Mouse (Mus musculus) ES-Bruce4 (cell line): Measurements from ENCODE around the gene Tmem247. TPM values are rescaled to one million over a fixed set of nuclear protein-coding genes. Genes with fewer than 3 reads are reported as not detected.

Source experiments
- H3K27ac ChIP-seq: 2 replicates; pipeline ENCODE4 v1.5.1; 2012; ENCODE audit warnings: low read length, inconsistent platforms; ENCODE audit not compliant: insufficient read depth
- H3K27me3 ChIP-seq: 2 replicates; pipeline ENCODE4 v1.6.1; 2012; ENCODE audit warnings: mild to moderate bottlenecking, low read length, inconsistent platforms; ENCODE audit not compliant: control insufficient read depth, poor library complexity, insufficient read depth, severe bottlenecking
- H3K36me3 ChIP-seq: 2 replicates; pipeline ENCODE4 v1.6.1; 2012; ENCODE audit warnings: inconsistent platforms, mild to moderate bottlenecking, low read length, moderate library complexity; ENCODE audit not compliant: control insufficient read depth, poor library complexity, insufficient read depth, severe bottlenecking
- H3K4me1 ChIP-seq: one replicate; pipeline ENCODE4 v1.8.1; 2011; ENCODE audit warnings: low read length; ENCODE audit not compliant: control insufficient read depth, insufficient read depth
- H3K4me3 ChIP-seq: 2 replicates; pipeline ENCODE4 v1.5.1; 2011; ENCODE audit warnings: low read depth, mild to moderate bottlenecking, low read length
- H3K9ac ChIP-seq: 2 replicates; pipeline ENCODE4 v1.6.1; 2012; ENCODE audit warnings: low read depth, mild to moderate bottlenecking, inconsistent platforms; ENCODE audit not compliant: poor library complexity, severe bottlenecking
- H3K9me3 ChIP-seq: replicated peaks from 2 replicates; pipeline ENCODE4 v1.6.1; 2012; ENCODE audit warnings: mild to moderate bottlenecking, low read length, inconsistent platforms; ENCODE audit not compliant: control insufficient read depth, poor library complexity, insufficient read depth, severe bottlenecking
- CTCF ChIP-seq: IDR thresholded peaks from one replicate; pipeline ENCODE4 v1.8.1; 2011; ENCODE audit warnings: low read depth, low read length
- EP300 ChIP-seq: IDR thresholded peaks from 2 replicates; pipeline ENCODE4 v1.6.1; 2011; ENCODE audit warnings: low read depth, low read length; ENCODE audit not compliant: insufficient read depth
- POLR2A ChIP-seq: IDR thresholded peaks from one replicate; pipeline ENCODE4 v1.8.1; 2011; ENCODE audit warnings: low read length; ENCODE audit not compliant: insufficient read depth
- polyA plus RNA-seq: library from polyadenylated mRNA; stranded (reverse); fragments of >200 nt; gene quantifications from 2 replicates; pipeline ENCODE4 v1.2.4, GENCODE M21; 2011; ENCODE audit warnings: low read depth; ENCODE audit not compliant: missing spikeins, insufficient read depth, insufficient read length

Gene Tmem247
- polyA plus RNA-seq, 1 experiment, result not detected

- H3K9ac ChIP-seq, result no peak overlapping the region
- no peak for TF ChIP-seq EP300
- H3K4me3 ChIP-seq, result no peak overlapping the region
- no peak overlapping the region for H3K27ac ChIP-seq
- peaks cover 6% of the 10 kb centered on the region for H3K4me1 ChIP-seq
- H3K27me3 ChIP-seq, result no peaks in the 10 kb centered on the region
- H3K9me3 ChIP-seq, result no peaks in the 10 kb centered on the region
- no peaks in the 10 kb centered on the region for H3K36me3 ChIP-seq
Measured at GRCm38 (mm10) chr17:86966040-86966439, 48.9 kb downstream of the Tmem247 start.

GRCm38 (mm10) chr17:86967048-86967447 lies 49.9 kb downstream of the Tmem247 start:
- H3K36me3 ChIP-seq, result no peaks in the 10 kb centered on the region
- TF ChIP-seq EP300 (no peak), POLR2A (no peak), CTCF (no peak)
- peaks cover 4% of the 10 kb centered on the region for H3K4me1 ChIP-seq
- H3K27me3 ChIP-seq, result no peaks in the 10 kb centered on the region
- H3K9ac ChIP-seq, result no peak overlapping the region
- H3K4me3 ChIP-seq, result no peak overlapping the region
- no peak overlapping the region for H3K27ac ChIP-seq
- no peaks in the 10 kb centered on the region for H3K9me3 ChIP-seq

GRCm38 (mm10) chr17:86967536-86968525 lies 50.7 kb downstream of the Tmem247 start:
- Histone ChIP-seq H3K27ac (no peak overlapping the region), H3K4me3 (no peak overlapping the region), H3K27me3 (no peaks in the 10 kb centered on the region), H3K9ac (no peak overlapping the region), H3K4me1 (peaks cover 2% of the 10 kb centered on the region), H3K9me3 (no peaks in the 10 kb centered on the region), H3K36me3 (no peaks in the 10 kb centered on the region)
- TF ChIP-seq CTCF, result no peak
- TF ChIP-seq POLR2A, result no peak
- no peak for TF ChIP-seq EP300

- H3K9ac ChIP-seq, result no peak overlapping the region
- no peak overlapping the region for H3K27ac ChIP-seq
- no peaks in the 10 kb centered on the region for H3K27me3 ChIP-seq
- no peak overlapping the region for H3K4me3 ChIP-seq
- H3K9me3 ChIP-seq, result no peaks in the 10 kb centered on the region
- TF ChIP-seq CTCF (no peak), POLR2A (no peak), EP300 (no peak)
- no peaks in the 10 kb centered on the region for H3K36me3 ChIP-seq
- H3K4me1 ChIP-seq, result peaks cover 2% of the 10 kb centered on the region
Measured at GRCm38 (mm10) chr17:86968581-86968980, 51.4 kb downstream of the Tmem247 start.

GRCm38 (mm10) chr17:86969582-86969981 lies 52.4 kb downstream of the Tmem247 start:
- Histone ChIP-seq H3K9ac (no peak overlapping the region), H3K4me3 (no peak overlapping the region), H3K9me3 (no peaks in the 10 kb centered on the region), H3K27me3 (no peaks in the 10 kb centered on the region), H3K4me1 (peaks cover 2% of the 10 kb centered on the region), H3K36me3 (no peaks in the 10 kb centered on the region), H3K27ac (no peak overlapping the region)
- TF ChIP-seq CTCF (no peak), POLR2A (no peak), EP300 (no peak)
